Mouse (Mus musculus) lung, adult 18-20 months (tissue): ENCODE measurements at regions not wholly inside any gene's neighbourhood (a gene's known extent, or its start where the extent isn't known, plus 50 kb on each side); places are given as distances from the start of the nearest gene placed in this dataset.
A peak's percentile ranks its signal among the peaks of the same experiment; 100 is the strongest.

Experiments used
- DNase-seq, 2 experiments: peaks; one replicate each; pipeline ENCODE4 v3.0.0; 2022; ENCODE audit warnings: mixed read lengths in 2 of 2

- peak; percentile 47 to 61 for DNase-seq
These were observed 89.7 kb downstream of the Mn1 start for GRCm38 (mm10) chr5:111506821-111507220.

- DNase-seq, result no peak
These were observed 90.2 kb downstream of the Mn1 start for GRCm38 (mm10) chr5:111507332-111507731.

- peak; percentile 74 to 75 for DNase-seq
These were observed 91.9 kb downstream of the Mn1 start for GRCm38 (mm10) chr5:111509014-111509561.

GRCm38 (mm10) chr5:111509575-111510057 lies 92.5 kb downstream of the Mn1 start:
- peak in 1 of 2 experiments; percentile 24 for DNase-seq

DNA sequence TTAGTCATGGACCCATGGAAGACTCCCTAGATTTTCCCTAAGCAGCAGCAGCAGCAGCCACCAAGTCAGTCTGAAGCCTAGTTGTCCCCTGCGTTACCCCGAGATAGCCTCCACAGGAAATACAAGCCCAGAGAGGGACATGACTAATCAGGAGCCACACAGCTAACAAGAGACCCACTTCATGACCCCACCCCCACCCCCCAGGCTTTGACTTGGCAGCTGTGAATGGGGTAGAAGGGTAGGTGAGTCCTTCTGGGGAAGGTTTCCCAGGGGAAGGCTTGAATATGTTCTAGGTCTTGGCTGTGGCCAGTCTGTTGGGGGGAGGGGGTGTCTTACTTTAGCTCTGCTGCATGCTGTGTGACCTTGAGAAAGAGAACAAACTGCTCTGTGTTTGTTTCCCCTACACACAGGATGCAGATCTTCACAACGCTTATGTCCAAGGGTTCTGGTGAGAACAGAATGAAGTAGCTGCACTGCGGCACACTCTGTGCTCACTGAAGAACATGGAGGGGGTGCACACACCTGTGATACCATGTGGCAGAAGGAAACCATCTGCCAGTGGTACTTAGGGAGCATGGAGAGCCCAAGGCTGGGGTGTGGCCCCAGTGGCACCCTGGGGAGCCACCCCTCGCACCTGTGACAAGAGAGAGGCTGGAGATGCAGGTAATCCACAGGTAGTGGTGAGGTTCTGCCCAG lies 93.2 kb downstream of the Mn1 start:
- DNase-seq, result no peak

DNA sequence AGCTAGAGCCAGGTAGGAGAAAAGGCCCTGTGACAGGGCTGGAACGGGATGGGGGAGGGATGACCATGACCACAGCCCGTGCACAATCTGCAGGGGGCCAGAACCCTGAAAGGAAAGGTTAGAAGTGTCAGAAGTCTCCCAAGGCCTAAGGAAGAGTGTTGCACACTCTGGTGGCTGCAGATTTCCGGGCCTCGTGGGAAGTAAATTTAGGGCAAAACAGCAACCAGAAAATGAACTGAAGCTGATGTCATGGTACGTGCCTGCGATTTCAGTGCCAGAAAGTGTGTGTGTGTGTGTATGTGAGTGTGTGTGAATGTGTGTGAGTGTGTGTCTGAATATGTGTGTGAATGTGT lies 93.7 kb downstream of the Mn1 start:
- DNase-seq, result no peak

DNA sequence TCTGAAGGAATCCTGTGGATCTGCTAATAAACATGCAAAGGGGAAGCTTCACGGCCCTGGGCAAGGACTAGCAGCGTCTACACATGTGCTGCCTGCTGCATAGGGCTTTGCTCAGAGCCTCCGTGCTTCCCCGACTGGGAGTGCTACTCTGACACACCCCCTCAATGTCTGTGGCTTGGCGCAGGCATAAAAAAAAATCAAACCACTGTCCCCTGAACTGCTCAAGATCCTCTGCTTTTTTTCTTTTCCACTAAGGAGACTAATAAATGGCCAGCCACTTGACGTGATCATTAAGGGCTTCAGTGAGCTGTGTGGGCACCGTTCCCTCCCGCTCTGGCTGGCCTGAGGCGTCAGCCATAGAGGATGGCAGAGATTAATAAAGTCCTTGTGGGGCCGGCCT lies 94.8 kb downstream of the Mn1 start:
- DNase-seq, result no peak

- no peak for DNase-seq
These were observed 96.8 kb downstream of the Mn1 start for GRCm38 (mm10) chr5:111513976-111514375.

DNA sequence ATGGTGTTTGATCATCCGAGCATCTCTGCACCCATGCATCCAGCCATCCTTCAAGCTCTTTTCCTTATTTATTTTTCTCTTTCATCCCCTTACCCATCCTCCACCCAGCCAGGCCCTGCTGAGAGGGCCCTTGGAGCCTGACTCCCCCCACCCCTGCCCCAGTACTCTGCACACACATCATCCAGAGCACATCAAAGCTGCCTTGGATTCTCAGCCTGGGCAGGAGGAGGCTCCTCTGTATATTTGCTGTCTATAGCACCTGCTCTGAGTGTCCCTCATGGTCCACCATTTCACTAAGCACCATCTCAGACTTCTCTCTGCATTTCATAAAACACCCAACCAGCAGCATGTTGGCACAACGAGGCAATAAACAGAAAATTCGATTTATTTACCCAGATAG lies 101.9 kb downstream of the Mn1 start:
- DNase-seq, result no peak

DNA sequence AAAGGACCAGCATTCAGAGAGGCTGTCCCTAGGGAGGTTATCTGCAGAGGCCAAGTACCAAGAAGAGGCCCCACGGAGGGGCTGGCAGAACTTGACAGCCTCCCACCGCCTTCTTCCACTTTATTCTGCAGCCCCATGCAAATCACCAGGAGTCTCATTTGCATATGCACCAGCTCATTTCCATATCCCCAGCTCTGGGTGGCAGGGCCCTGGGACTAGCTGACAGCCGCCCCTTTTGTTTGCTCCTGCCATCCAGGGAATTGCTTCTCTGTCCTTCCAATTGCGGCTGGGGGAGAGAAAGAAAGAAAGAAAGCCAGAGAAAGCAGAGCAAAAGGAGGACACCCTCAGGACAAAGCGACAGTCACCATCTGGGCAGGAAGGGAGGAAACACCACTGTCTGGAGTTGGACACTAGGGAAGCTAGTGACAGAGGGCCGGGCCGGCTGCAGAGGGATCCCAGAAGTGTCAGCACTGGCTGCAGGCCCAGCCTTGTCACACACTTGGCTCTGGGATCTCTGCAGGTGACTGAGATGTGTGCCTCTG lies 102.4 kb downstream of the Mn1 start:
- no peak for DNase-seq

- DNase-seq, result no peak
These were observed 104.7 kb downstream of the Mn1 start for GRCm38 (mm10) chr5:111521866-111522265.

DNA sequence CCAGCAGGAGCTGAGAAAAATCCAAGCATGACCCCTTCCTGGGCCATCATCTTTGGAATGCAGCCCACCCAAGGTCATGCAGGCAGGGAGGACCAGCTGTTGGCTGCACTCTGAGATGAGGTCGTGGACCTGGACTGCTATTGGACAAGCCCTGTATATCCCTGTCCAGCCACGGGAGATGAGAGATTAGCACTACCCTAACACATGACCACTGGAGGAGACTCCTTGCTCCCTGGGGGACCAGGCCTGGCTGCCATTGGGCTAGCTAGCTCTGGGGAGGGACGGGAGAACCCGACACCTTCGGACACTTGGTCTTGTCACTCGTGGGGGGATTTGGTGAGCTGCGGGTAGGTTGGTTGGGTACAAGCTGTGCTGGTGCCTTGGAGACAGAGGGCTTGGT lies 105.4 kb downstream of the Mn1 start:
- DNase-seq, result no peak

DNA sequence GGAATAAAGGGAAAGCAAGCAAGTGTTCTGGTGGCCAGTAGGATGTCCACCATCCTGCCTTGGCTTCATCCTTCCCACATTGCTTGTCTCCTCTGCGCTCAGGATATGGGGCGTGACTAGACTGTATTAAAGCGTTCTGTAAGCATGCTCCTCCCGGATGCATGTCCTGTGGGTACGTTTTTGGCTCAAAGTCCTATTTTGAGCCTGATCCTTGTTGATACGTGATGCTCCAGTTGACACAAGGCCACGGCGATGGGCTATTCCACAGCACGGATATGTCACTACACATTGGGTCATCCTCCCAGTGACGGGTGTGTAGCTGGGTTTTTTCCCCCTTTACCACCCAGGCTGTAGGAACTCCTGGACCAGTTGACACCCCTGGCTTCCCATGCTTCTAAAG lies 110.6 kb downstream of the Mn1 start:
- no peak for DNase-seq

DNA sequence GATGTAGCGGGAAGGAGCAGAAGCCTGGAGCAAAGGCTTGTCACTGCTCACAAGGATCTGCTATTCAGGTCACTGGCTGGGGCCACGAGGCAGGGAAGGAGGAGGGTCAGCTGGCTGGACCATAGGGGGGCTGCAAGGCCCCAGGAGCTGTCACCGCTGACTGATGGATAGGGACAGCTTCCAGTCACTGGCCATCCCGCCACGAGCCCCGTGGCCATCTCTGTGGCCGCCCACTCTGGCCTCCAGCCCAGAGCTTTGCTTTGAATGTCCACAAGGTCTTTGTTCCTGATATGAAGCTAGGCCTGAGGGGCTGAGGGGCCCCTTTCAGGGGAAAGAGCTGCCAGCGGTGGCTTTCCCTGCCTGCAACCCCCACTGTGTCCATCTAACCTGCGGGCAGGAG lies 111.9 kb downstream of the Mn1 start:
- no peak for DNase-seq

GRCm38 (mm10) chr5:111530628-111531524 lies 113.7 kb downstream of the Mn1 start:
- no peak for DNase-seq

- no peak for DNase-seq
These were observed 115.4 kb downstream of the Mn1 start for GRCm38 (mm10) chr5:111532446-111533035.

DNA sequence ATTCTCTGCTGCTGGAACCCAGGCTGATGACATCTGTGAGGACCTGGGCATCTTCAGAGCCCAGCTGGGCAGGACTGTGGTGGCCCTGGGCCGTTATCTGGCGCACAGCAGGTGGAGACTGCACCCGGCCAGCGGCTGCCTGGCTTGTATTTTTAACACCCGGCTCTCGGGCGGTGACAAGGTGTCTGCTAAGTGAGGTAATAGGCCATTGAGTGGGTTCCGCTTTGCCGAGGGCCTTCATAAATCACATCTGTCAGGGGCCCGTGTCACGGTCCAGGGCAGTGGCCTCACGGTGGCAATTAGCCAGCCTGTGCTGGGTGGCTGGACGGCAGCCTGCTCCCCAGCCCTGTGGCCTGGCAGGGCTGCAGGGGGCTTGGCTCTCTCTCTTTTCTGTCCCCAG lies 118.8 kb downstream of the Mn1 start:
- DNase-seq, result peak in 1 of 2 experiments; percentile 7

GRCm38 (mm10) chr5:111538560-111539450 lies 121.6 kb downstream of the Mn1 start:
- no peak for DNase-seq

- no peak for DNase-seq
These were observed 123.3 kb downstream of the Mn1 start for GRCm38 (mm10) chr5:111540486-111540885.

DNA sequence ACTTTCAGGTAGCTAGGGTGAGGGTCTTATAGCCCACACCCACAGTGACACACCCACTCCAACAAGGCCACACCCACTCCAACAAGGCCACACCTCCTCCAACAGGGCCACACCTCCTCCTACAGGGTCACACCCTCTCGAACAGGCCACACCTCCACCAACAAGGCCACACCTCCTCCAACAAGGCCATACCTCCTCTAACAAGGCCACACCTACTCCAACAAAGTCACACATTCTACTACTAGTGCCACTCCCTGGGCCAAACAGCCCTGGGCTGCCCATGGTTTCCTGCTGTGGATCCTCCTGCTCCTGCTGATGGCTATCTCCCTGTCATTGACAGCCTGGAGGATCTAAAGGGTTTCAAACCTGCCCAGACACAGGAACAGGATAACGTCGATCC lies 124.9 kb downstream of the Mn1 start:
- no peak for DNase-seq

GRCm38 (mm10) chr5:111543721-111544495 lies 126.7 kb downstream of the Mn1 start:
- DNase-seq, result no peak
